Mouse (Mus musculus) brain, adult 2 months (tissue): Measurements from ENCODE around the gene Olfr952.

Source experiments
- DNase-seq: peaks from one replicate; pipeline ENCODE4 v3.0.0; 2011; ENCODE audit warnings: low read depth, low spot score

Olfr952 gene

DNA sequence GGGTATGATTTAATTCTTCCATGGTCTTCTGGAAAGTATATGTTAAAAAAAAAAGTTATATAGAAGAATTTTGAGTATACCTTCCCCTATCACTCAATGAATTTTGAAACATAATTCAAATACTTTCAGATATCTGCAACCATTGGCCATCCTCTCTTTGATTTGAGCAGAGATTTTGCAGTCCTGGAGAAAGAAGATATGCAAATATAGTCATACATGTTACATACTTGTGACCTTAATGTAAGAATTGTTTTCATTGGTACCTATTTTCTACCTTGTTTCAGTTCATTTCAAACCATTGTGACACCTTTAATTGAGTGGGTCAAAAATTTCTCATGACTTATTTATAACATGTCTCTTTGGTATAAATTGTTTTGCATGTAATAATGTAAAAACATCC lies at the start of gene Olfr952:
Olfr952 (minus strand) TSS at position 101 of the 400 bp plus-strand sequence.
- DNase-seq, result no peak

DNA sequence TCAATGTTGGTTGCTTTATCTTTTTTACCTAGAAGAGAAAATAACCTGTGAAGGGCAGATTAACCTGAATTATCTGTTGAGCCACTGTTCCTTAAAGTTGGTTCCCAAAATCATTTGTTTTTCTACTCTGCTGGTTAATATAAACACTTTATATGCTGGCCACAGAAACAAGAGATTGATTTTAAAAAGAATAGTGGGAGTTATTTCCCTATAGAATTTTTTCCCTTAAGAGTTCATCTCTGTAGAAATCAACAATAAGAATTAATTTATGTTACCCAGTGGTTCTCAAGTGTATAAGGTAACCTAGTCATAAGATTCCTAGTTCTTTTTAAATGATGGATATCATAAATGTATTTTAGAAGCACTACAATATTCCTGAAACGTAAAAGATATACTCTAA lies 44.9 kb upstream of the Olfr952 start, which contains the start of gene Olfr955:
Olfr955 (minus strand) TSS at position 101 of the 400 bp plus-strand sequence.
- no peak for DNase-seq

DNA sequence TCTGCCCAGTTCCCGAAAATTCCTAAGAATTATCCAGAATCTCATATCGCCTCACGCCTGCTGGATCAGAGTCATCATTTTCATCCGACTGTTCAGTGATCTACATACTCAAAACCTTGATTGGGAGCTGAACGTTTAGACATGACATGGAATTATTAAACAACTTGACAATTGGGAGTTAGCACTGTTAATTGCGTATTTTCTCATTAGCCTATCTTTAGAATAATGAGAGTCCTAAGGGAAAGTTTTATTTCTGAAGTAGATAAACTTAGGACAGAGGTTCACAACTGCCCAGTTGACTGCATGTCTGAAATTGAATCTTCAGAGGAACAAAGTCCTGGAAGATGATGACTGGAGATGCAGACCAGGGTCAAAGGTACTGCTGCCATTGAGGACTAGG lies 29.5 kb upstream of the Olfr952 start, which contains the start of gene Olfr954:
Olfr954 (plus strand) TSS at position 301 of the 400 bp plus-strand sequence.
- DNase-seq, result no peak

DNA sequence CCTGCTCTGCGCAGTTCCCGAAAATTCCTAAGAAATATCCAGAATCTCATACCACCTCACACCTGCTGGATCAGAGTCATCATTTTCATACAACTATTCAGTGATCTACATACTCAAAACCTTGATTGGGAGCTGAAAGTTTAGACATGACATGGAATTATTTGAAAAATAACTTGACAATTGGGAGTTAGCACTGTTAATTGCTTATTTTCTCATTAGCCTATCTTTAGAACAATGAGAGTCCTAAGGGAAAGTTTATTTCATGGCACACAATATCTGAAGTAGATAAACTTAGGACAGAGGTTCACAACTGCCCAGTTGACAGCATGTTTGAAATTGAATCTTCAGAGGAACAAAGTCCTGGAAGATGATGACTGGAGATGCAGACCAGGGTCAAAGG lies 39.8 kb downstream of the Olfr952 start, which contains the start of gene Olfr951:
Olfr951 (plus strand) TSS at position 301 of the 400 bp plus-strand sequence.
- no peak for DNase-seq
